Mouse (Mus musculus) neural tube, embryonic 15.5 days (tissue): ENCODE measurements around the gene Ifna6. TPM values are rescaled to one million over a fixed set of nuclear protein-coding genes. Genes with fewer than 3 reads are reported as not detected.
"Not testable (repeated sequence)": the region's sequence is repeated elsewhere in the genome, so short reads cannot be mapped to it uniquely, and the experiment has no call there.

Source experiments
- ATAC-seq: fragments of 200-750 bp; cut with Nextera tagmentation; 2 replicates; pipeline ENCODE4 v1.8.0; 2017; ENCODE audit warnings: mild to moderate bottlenecking, moderate TSS enrichment, moderate library complexity; ENCODE audit not compliant: low FRiP score
- H3K27ac ChIP-seq: fragments of 300-500 bp; sonication (generic); replicated peaks from 2 replicates; pipeline ENCODE4 v1.5.1; 2015; ENCODE audit warnings: mild to moderate bottlenecking, inconsistent platforms
- H3K27me3 ChIP-seq: fragments of 300-500 bp; sonication (generic); replicated peaks from 2 replicates; pipeline ENCODE4 v1.6.1; 2015; ENCODE audit warnings: inconsistent platforms
- H3K36me3 ChIP-seq: fragments of 300-500 bp; sonication (generic); 2 replicates; pipeline ENCODE4 v1.6.1; 2015; ENCODE audit warnings: inconsistent platforms
- H3K4me1 ChIP-seq: fragments of 300-500 bp; sonication (generic); 2 replicates; pipeline ENCODE4 v1.6.1; 2015; ENCODE audit warnings: inconsistent platforms
- H3K4me2 ChIP-seq: fragments of 300-500 bp; sonication (generic); 2 replicates; pipeline ENCODE4 v1.6.1; 2015; ENCODE audit warnings: inconsistent platforms, mild to moderate bottlenecking, moderate library complexity
- H3K4me3 ChIP-seq: fragments of 300-500 bp; sonication (generic); replicated peaks from 2 replicates; pipeline ENCODE4 v1.5.1; 2015; ENCODE audit warnings: mild to moderate bottlenecking, inconsistent platforms
- H3K9ac ChIP-seq: fragments of 300-500 bp; sonication (generic); replicated peaks from 2 replicates; pipeline ENCODE4 v1.6.1; 2015; ENCODE audit warnings: mild to moderate bottlenecking, inconsistent platforms
- H3K9me3 ChIP-seq: fragments of 300-500 bp; sonication (generic); replicated peaks from 2 replicates; pipeline ENCODE4 v1.6.1; 2016; ENCODE audit warnings: inconsistent platforms
- WGBS: fragments of 180-500 bp; shearing (Covaris S2); methylation state at CpG from one replicate; pipeline ENCODE4 v1.1.7; 2015; ENCODE audit warnings: mixed read lengths; 5-methylcytosine and 5-hydroxymethylcytosine counted together
- polyA plus RNA-seq: library from polyadenylated mRNA; unstranded; fragments of >200 nt; fragmentation: Nextera tagmentation; extraction: Ambion mirVana; gene quantifications from 2 replicates; pipeline ENCODE4 v1.2.1, GENCODE M21; 2015

Ifna6 gene
- polyA plus RNA-seq, 1 experiment from 2014 or later: not detected

GRCm38 (mm10) chr4:88805231-88805630 lies 22.0 kb upstream of the Ifna6 start, which contains the start of gene Gm13288:
Gene Gm13288, plus strand, starts transcription at chr4:88805531.
- no CpG with 5 or more reads among the region's 8 CpGs for WGBS
- not testable (repeated sequence) for H3K27ac ChIP-seq, H3K9me3 ChIP-seq, H3K4me1 ChIP-seq, H3K9ac ChIP-seq, H3K36me3 ChIP-seq, ATAC-seq, H3K27me3 ChIP-seq
- Histone ChIP-seq H3K4me2 (peak within 1 kb of the TSS; percentile 52), H3K4me3 (peak within 1 kb of the TSS; percentile 21; the same call in 1 of the 2 replicates)

GRCm38 (mm10) chr4:88805761-88806160 lies 21.5 kb upstream of the Ifna6 start:
- H3K4me1 ChIP-seq, H3K9ac ChIP-seq, H3K27me3 ChIP-seq, H3K27ac ChIP-seq, ATAC-seq, H3K36me3 ChIP-seq, H3K9me3 ChIP-seq: not testable (repeated sequence)
- no CpG with 5 or more reads among the region's 34 CpGs for WGBS
- Histone ChIP-seq H3K4me3 (peak overlapping the region; percentile 21; the same call in 1 of the 2 replicates), H3K4me2 (peak overlapping the region; percentile 52)

GRCm38 (mm10) chr4:88815928-88816327 lies 11.3 kb upstream of the Ifna6 start, which contains the start of gene Ifna7:
Gene Ifna7, plus strand, starts transcription at chr4:88816228.
- WGBS: 71% methylated on average over 3 of the region's 3 CpGs
- ATAC-seq: no peak
- Histone ChIP-seq H3K27me3 (no peaks in the 10 kb centered on the region), H3K9ac (no peak within 1 kb of the TSS), H3K36me3 (no peaks in the 10 kb centered on the region), H3K4me1 (no peaks in the 10 kb centered on the region), H3K4me2 (no peak within 1 kb of the TSS), H3K9me3 (no peaks in the 10 kb centered on the region), H3K27ac (no peak within 1 kb of the TSS), H3K4me3 (no peak within 1 kb of the TSS)

GRCm38 (mm10) chr4:88819659-88820058 lies 7.6 kb upstream of the Ifna6 start, which contains the start of gene Ifna11:
Gene Ifna11, plus strand, starts transcription at chr4:88819959.
- Histone ChIP-seq H3K27ac (no peak within 1 kb of the TSS), H3K4me3 (no peak within 1 kb of the TSS), H3K27me3 (no peaks in the 10 kb centered on the region), H3K4me1 (no peaks in the 10 kb centered on the region), H3K4me2 (no peak within 1 kb of the TSS), H3K36me3 (no peaks in the 10 kb centered on the region), H3K9me3 (no peaks in the 10 kb centered on the region), H3K9ac (no peak within 1 kb of the TSS)
- ATAC-seq: no peak
- WGBS: 85% methylated on average over 1 of the region's 1 CpGs

- no peaks in the 10 kb centered on the region for H3K4me1 ChIP-seq
- 18% methylated on average over 4 of the region's 4 CpGs for WGBS
- no peak overlapping the region for H3K4me3 ChIP-seq
- H3K9me3 ChIP-seq: no peaks in the 10 kb centered on the region
- H3K27me3 ChIP-seq: no peaks in the 10 kb centered on the region
- no peaks in the 10 kb centered on the region for H3K36me3 ChIP-seq
- no peak overlapping the region for H3K9ac ChIP-seq
- no peak overlapping the region for H3K4me2 ChIP-seq
- no peak for ATAC-seq
- no peak overlapping the region for H3K27ac ChIP-seq
Measured at GRCm38 (mm10) chr4:88822995-88823394, 4.2 kb upstream of the Ifna6 start.

- no peak overlapping the region for H3K27ac ChIP-seq
- H3K9ac ChIP-seq: no peak overlapping the region
- H3K27me3 ChIP-seq: no peaks in the 10 kb centered on the region
- no peaks in the 10 kb centered on the region for H3K9me3 ChIP-seq
- ATAC-seq: no peak
- no peaks in the 10 kb centered on the region for H3K36me3 ChIP-seq
- H3K4me1 ChIP-seq: no peaks in the 10 kb centered on the region
- no peak overlapping the region for H3K4me3 ChIP-seq
- 36% methylated on average over 4 of the region's 4 CpGs for WGBS
- no peak overlapping the region for H3K4me2 ChIP-seq
Measured at GRCm38 (mm10) chr4:88830523-88830922, 3.3 kb downstream of the Ifna6 start.

- not testable (repeated sequence) for H3K36me3 ChIP-seq, ATAC-seq
- 93% methylated on average over 1 of the region's 1 CpGs for WGBS
Measured at GRCm38 (mm10) chr4:88835225-88835624, 8.0 kb downstream of the Ifna6 start, which contains the start of gene Ifna5. Gene Ifna5, plus strand, starts transcription at chr4:88835525.

DNA sequence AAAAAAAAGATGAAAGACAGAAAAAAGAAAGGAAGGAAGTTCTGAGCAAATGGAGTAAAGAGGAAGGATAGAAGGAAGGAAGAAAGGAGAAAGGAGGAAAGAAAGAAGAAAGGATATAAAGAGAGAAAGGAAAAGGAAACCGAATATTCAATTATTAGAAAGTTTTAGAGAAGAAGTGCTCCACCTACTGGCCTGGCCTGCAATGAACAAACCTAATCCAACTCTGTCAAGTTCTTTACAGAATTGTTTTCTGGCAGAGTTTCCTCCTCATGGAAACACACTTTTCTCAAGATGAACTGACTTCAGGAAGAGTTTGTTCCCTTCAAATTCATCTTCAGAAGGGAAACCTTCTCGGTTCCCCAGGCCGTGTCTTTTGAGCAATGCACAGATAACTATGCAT lies 11.6 kb downstream of the Ifna6 start:
- no peak overlapping the region for H3K9ac ChIP-seq

More at GRCm38 (mm10) chr4:88835225-88835624, 8.0 kb downstream of the Ifna6 start, which contains the start of gene Ifna5:
- not testable (repeated sequence) for H3K9me3 ChIP-seq, H3K4me3 ChIP-seq, H3K4me2 ChIP-seq, H3K9ac ChIP-seq, H3K27me3 ChIP-seq, H3K4me1 ChIP-seq, H3K27ac ChIP-seq

GRCm38 (mm10) chr4:88840058-88840457 lies 12.8 kb downstream of the Ifna6 start:
- H3K9me3 ChIP-seq: no peaks in the 10 kb centered on the region
- H3K36me3 ChIP-seq: no peaks in the 10 kb centered on the region
- no peak for ATAC-seq
- H3K4me2 ChIP-seq: no peak overlapping the region
- no peaks in the 10 kb centered on the region for H3K27me3 ChIP-seq
- H3K4me1 ChIP-seq: no peaks in the 10 kb centered on the region
- WGBS: 85% methylated on average over 3 of the region's 3 CpGs
- no peak overlapping the region for H3K9ac ChIP-seq
- H3K27ac ChIP-seq: no peak overlapping the region
- H3K4me3 ChIP-seq: no peak overlapping the region

More for the DNA sequence above, 11.6 kb downstream of the Ifna6 start:
- Histone ChIP-seq H3K36me3 (no peaks in the 10 kb centered on the region), H3K4me2 (no peak overlapping the region), H3K27me3 (no peaks in the 10 kb centered on the region), H3K9me3 (no peaks in the 10 kb centered on the region), H3K27ac (no peak overlapping the region), H3K4me3 (no peak overlapping the region), H3K4me1 (no peaks in the 10 kb centered on the region)
- 42% methylated on average over 3 of the region's 3 CpGs for WGBS
- no peak for ATAC-seq

DNA sequence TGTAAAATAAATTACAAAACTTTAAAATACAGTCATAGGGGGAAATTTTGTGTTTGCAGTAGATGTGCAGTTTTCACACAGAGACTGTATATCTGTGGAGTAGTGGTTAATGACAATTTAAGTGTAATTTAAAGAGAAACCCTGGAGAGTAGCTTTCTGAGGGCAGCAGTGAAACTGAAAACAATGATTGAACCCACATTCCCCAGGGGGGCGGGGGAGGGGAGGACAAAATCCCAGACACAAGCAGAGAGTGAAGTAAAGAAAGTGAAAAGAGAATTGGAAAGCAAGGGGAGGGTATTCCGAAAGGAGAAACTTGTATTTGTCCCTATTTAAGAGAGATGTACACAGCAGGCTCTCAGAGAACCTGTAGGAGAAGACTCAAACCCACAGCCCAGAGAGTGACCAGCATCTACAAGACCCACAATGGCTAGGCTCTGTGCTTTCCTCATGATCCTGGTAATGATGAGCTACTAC lies 14.3 kb downstream of the Ifna6 start, which contains the start of gene Ifna4:
Gene Ifna4 (plus strand): TSS at position 424 of the 474 bp plus-strand sequence.
- Histone ChIP-seq H3K9ac (no peak within 1 kb of the TSS), H3K27me3 (no peaks in the 10 kb centered on the region), H3K9me3 (no peaks in the 10 kb centered on the region), H3K4me1 (no peaks in the 10 kb centered on the region), H3K4me2 (no peak within 1 kb of the TSS), H3K36me3 (no peaks in the 10 kb centered on the region), H3K27ac (no peak within 1 kb of the TSS), H3K4me3 (no peak within 1 kb of the TSS)
- WGBS: 40% methylated on average over 2 of the region's 2 CpGs
- no peak for ATAC-seq

- 57% methylated on average over 2 of the region's 2 CpGs for whole genome bisulfite sequencing
- Histone ChIP-seq H3K4me2 (no peak overlapping the region), H3K27ac (no peak overlapping the region), H3K36me3 (no peaks in the 10 kb centered on the region), H3K9me3 (no peaks in the 10 kb centered on the region), H3K27me3 (no peaks in the 10 kb centered on the region), H3K4me1 (no peaks in the 10 kb centered on the region), H3K9ac (no peak overlapping the region), H3K4me3 (no peak overlapping the region)
- no peak for ATAC-seq
Measured at GRCm38 (mm10) chr4:88845334-88845733, 18.1 kb downstream of the Ifna6 start.

DNA sequence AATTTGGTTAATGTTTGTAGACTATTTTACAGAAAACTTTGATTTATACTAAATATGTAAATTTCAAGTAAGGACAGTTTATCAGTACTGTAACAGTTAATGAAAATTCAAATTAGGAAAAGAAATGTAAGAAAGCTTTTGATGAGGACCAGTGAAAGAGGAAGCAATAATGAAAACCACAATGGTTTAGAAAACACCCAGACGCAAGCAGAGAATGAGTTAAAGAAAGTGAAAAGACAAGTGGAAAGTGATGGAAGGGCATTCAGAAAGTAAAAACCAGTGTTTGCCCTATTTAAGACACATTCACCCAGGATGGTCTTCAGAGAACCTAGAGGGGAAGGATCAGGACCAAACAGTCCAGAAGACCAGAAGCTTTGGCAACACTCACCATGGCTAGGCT lies 22.5 kb downstream of the Ifna6 start, which contains the start of gene Ifna1:
Gene Ifna1 (plus strand): TSS at position 390 of the 400 bp plus-strand sequence.
- Histone ChIP-seq H3K36me3 (no peaks in the 10 kb centered on the region), H3K9me3 (no peaks in the 10 kb centered on the region), H3K27ac (no peak within 1 kb of the TSS), H3K4me3 (no peak within 1 kb of the TSS), H3K4me2 (no peak within 1 kb of the TSS), H3K27me3 (no peaks in the 10 kb centered on the region), H3K9ac (no peak within 1 kb of the TSS), H3K4me1 (no peaks in the 10 kb centered on the region)
- ATAC-seq: no peak
- WGBS: 67% methylated on average over 1 of the region's 1 CpGs
